ENCODE assay signal across 10 mouse cellular contexts in the genomic region with DNA sequence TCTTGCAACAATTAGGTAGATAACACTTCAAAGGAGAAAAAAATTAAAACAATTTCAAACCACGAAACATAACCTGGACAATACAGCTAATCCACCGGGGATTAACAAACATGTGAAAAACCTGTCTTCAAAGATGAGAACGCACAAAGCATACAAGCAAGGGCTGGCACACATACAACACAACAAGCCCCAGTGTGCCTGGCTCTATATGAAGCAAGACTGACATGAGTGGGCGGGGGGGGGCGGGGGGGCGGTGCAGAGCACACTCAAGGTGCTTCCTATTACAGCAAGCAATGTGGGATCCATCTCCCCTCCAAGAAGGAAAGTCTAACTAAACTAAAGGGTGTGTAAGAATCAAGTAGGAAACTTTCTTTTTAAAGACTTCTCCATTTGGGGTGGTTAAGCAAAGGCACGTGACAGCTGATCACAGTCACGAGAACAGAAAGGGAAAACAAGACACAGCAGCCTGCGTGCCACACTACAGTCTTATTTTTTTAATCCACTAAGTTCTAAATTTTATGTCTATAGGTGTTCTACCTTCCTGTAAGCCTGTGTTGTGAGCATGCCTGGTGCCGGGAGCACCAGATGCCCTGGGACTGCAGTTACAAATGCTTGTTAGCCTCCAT. TPM values are rescaled to one million over a fixed set of nuclear protein-coding genes. Genes with fewer than 3 reads are reported as not detected.
DNase-seq lines count a peak whose midpoint lies in the region; ATAC-seq and TF ChIP-seq lines count a peak whose summit lies in the region.
"Had no signal": no experiment of that assay in that cellular context is flagged by ENCODE, and none has a peak within 500 bp of the region (broad histone marks: within the 10 kb centered on the region; RNA-seq: fewer than 3 reads in every experiment).

No protein-coding gene starts in this region.

- no peaks in the 10 kb centered on the region for H3K9me3 ChIP-seq in embryonic facial prominence, embryonic 12.5 days
- H3K9me3 ChIP-seq in limb, embryonic 13.5 days: no peaks in the 10 kb centered on the region
- no peaks in the 10 kb centered on the region for H3K9me3 ChIP-seq in neural tube, embryonic 15.5 days (replicated peaks)

- no peak for ATAC-seq in embryonic facial prominence, embryonic 12.5 days (ENCODE audit: insufficient number of reproducible peaks, insufficient read depth, low FRiP score, low TSS enrichment)
- no peak for ATAC-seq in limb, embryonic 13.5 days (ENCODE audit: low FRiP score, low read depth)
- ATAC-seq in neural tube, embryonic 15.5 days (ENCODE audit: low FRiP score): no peak
- ATAC-seq: midbrain, embryonic 16.5 days had no signal

- TF ChIP-seq CTCF in left cerebral cortex, adult 2 months (IDR thresholded peaks at IDR 0.05): no peak
- TF ChIP-seq CTCF in olfactory bulb, adult 2 months (IDR thresholded peaks at IDR 0.05; ENCODE audit: insufficient read depth, low read depth, low read length): no peak

- no peak for DNase-seq in left cerebral cortex, adult 2 months (ENCODE audit: extremely low spot score in 1 of 2, low spot score in 2 of 2)
- DNase-seq in left cerebral cortex, adult 18-20 months (ENCODE audit: low spot score in 2 of 2): no peak
- DNase-seq in urinary bladder, adult 18-20 months (ENCODE audit: low spot score in 2 of 2): no peak
- no peak for DNase-seq in Muller cell, postnatal 12 days (ENCODE audit: inconsistent ontology term)
- DNase-seq: gastrocnemius, postnatal 36 days had no signal

- no peaks in the 10 kb centered on the region for H3K27me3 ChIP-seq in embryonic facial prominence, embryonic 12.5 days
- no peaks in the 10 kb centered on the region for H3K27me3 ChIP-seq in limb, embryonic 13.5 days
- H3K27me3 ChIP-seq in neural tube, embryonic 15.5 days (replicated peaks): no peaks in the 10 kb centered on the region

- intact Hi-C loops in left cerebral cortex, adult 2 months (cut with DNase I): no loop called here

- no peak overlapping the region for H3K4me3 ChIP-seq in left cerebral cortex, adult 2 months
- no peak overlapping the region for H3K4me3 ChIP-seq in embryonic facial prominence, embryonic 12.5 days
- no peak overlapping the region for H3K4me3 ChIP-seq in limb, embryonic 13.5 days
- H3K4me3 ChIP-seq in olfactory bulb, adult 2 months (ENCODE audit: insufficient read depth, low read depth, low read length): no peak overlapping the region
- no peak overlapping the region for H3K4me3 ChIP-seq in neural tube, embryonic 15.5 days (replicated peaks)

- peaks cover 16% of the 10 kb centered on the region for H3K4me1 ChIP-seq in embryonic facial prominence, embryonic 12.5 days
- H3K4me1 ChIP-seq in limb, embryonic 13.5 days: peaks cover 30% of the 10 kb centered on the region
- peaks cover 17% of the 10 kb centered on the region for H3K4me1 ChIP-seq in olfactory bulb, adult 2 months (ENCODE audit: control insufficient read depth, insufficient read depth, low read length)
- H3K4me1 ChIP-seq in neural tube, embryonic 15.5 days: peaks cover 21% of the 10 kb centered on the region

- H3K4me2 ChIP-seq in embryonic facial prominence, embryonic 12.5 days (replicated peaks): peak overlapping the region; percentile 13; the same call in 1 of the 2 replicates
- H3K4me2 ChIP-seq in limb, embryonic 13.5 days (replicated peaks): no peak overlapping the region
- no peak overlapping the region for H3K4me2 ChIP-seq in neural tube, embryonic 15.5 days

- H3K36me3 ChIP-seq in embryonic facial prominence, embryonic 12.5 days: peaks cover 5% of the 10 kb centered on the region; the same call in 1 of the 2 replicates
- peaks cover 22% of the 10 kb centered on the region for H3K36me3 ChIP-seq in limb, embryonic 13.5 days
- H3K36me3 ChIP-seq in neural tube, embryonic 15.5 days: peaks cover 21% of the 10 kb centered on the region

- 54% methylated on average over 10 of the region's 10 CpGs for WGBS in embryonic facial prominence, embryonic 12.5 days
- WGBS in limb, embryonic 13.5 days: 71% methylated on average over 10 of the region's 10 CpGs
- WGBS in olfactory bulb, adult 2 months: 66% methylated on average over 10 of the region's 10 CpGs
- 76% methylated on average over 10 of the region's 10 CpGs for whole genome bisulfite sequencing in neural tube, embryonic 15.5 days

- peak overlapping the region; percentile 47; the same call in 1 of the 2 replicates for H3K27ac ChIP-seq in left cerebral cortex, adult 2 months
- H3K27ac ChIP-seq in embryonic facial prominence, embryonic 12.5 days: no peak overlapping the region
- peak overlapping the region; percentile 6; the same call in 1 of the 2 replicates for H3K27ac ChIP-seq in limb, embryonic 13.5 days
- H3K27ac ChIP-seq in olfactory bulb, adult 2 months (ENCODE audit: insufficient read depth, low read depth, low read length): 0 out of 2 replicates have a peak overlapping the region, but pooled peaks have one; percentile 10
- no peak overlapping the region for H3K27ac ChIP-seq in neural tube, embryonic 15.5 days (replicated peaks)

- H3K9ac ChIP-seq in embryonic facial prominence, embryonic 12.5 days: no peak overlapping the region
- no peak overlapping the region for H3K9ac ChIP-seq in limb, embryonic 13.5 days
- H3K9ac ChIP-seq in neural tube, embryonic 15.5 days (replicated peaks): no peak overlapping the region

- no peak for TF ChIP-seq POLR2A in olfactory bulb, adult 2 months (IDR thresholded peaks at IDR 0.05; ENCODE audit: insufficient read depth, low read depth, low read length)

RNA-seq across cellular contexts. Expression of a gene that starts 42.3 kb away (rescaled TPM):
- total RNA-seq in left cerebral cortex, adult 2 months (2021): 100 to 1,000 TPM; 142 to 162 TPM
- total RNA-seq in left cerebral cortex, adult 18-20 months (2021): 100 to 1,000 TPM; 137 to 143 TPM
- polyA plus RNA-seq in embryonic facial prominence, embryonic 12.5 days (2016; fragmentation: Nextera tagmentation; extraction: Ambion mirVana): 15.0 and 16.4 TPM in 2 replicates
- polyA plus RNA-seq in limb, embryonic 13.5 days (2015; fragmentation: Nextera tagmentation; extraction: Ambion mirVana): 12.0 and 12.7 TPM in 2 replicates
- polyA plus RNA-seq in olfactory bulb, adult 2 months (2012; ENCODE audit: insufficient read depth, insufficient read length, low replicate concordance, missing spikeins): not detected in 2 replicates
- polyA plus RNA-seq in neural tube, embryonic 15.5 days (2015; fragmentation: Nextera tagmentation; extraction: Ambion mirVana): 33.1 and 36.8 TPM in 2 replicates

Comparison
In these comparisons a context has a peak if more than half of its experiments do, and no peak if none do; other contexts are left out.
1. H3K27ac ChIP-seq: peak in left cerebral cortex, adult 2 months (single experiment), limb, embryonic 13.5 days (single experiment) and olfactory bulb, adult 2 months (single experiment); none in embryonic facial prominence, embryonic 12.5 days (single experiment) and neural tube, embryonic 15.5 days (single experiment).